Mouse (Mus musculus) neural tube, embryonic 13.5 days (tissue): ENCODE measurements around the gene Ribc1. TPM values are rescaled to one million over a fixed set of nuclear protein-coding genes. Genes with fewer than 3 reads are reported as not detected.
A peak's percentile ranks its signal among the peaks of the same experiment; 100 is the strongest.

Experiments used
- ATAC-seq: fragments of 200-750 bp; cut with Nextera tagmentation; 2 replicates; pipeline ENCODE4 v1.8.0; 2017; ENCODE audit warnings: low read depth, mild to moderate bottlenecking, moderate TSS enrichment, moderate library complexity
- H3K27ac ChIP-seq: fragments of 300-500 bp; sonication (generic); replicated peaks from 2 replicates; pipeline ENCODE4 v1.5.1; 2015; ENCODE audit warnings: moderate library complexity, mild to moderate bottlenecking, inconsistent platforms
- H3K27me3 ChIP-seq: fragments of 300-500 bp; sonication (generic); 2 replicates; pipeline ENCODE4 v1.6.1; 2015; ENCODE audit warnings: mild to moderate bottlenecking, inconsistent platforms
- H3K36me3 ChIP-seq: fragments of 300-500 bp; sonication (generic); 2 replicates; pipeline ENCODE4 v1.6.1; 2015; ENCODE audit warnings: mild to moderate bottlenecking, inconsistent platforms
- H3K4me1 ChIP-seq: fragments of 300-500 bp; sonication (generic); replicated peaks from 2 replicates; pipeline ENCODE4 v1.6.1; 2015; ENCODE audit warnings: inconsistent platforms
- H3K4me2 ChIP-seq: fragments of 300-500 bp; sonication (generic); 2 replicates; pipeline ENCODE4 v1.6.1; 2015; ENCODE audit warnings: inconsistent platforms, mild to moderate bottlenecking, moderate library complexity
- H3K4me3 ChIP-seq: fragments of 300-500 bp; sonication (generic); 2 replicates; pipeline ENCODE4 v1.5.1; 2015; ENCODE audit warnings: mild to moderate bottlenecking, inconsistent platforms
- H3K9ac ChIP-seq: fragments of 300-500 bp; sonication (generic); 2 replicates; pipeline ENCODE4 v1.6.1; 2015; ENCODE audit warnings: moderate library complexity, mild to moderate bottlenecking, inconsistent platforms
- H3K9me3 ChIP-seq: fragments of 300-500 bp; sonication (generic); 2 replicates; pipeline ENCODE4 v1.6.1; 2016; ENCODE audit warnings: inconsistent platforms
- WGBS: fragments of 180-500 bp; shearing (Covaris S2); methylation state at CpG from one replicate; pipeline ENCODE4 v1.1.7; 2015; 5-methylcytosine and 5-hydroxymethylcytosine counted together
- polyA plus RNA-seq: library from polyadenylated mRNA; unstranded; fragments of >200 nt; fragmentation: Nextera tagmentation; extraction: Ambion mirVana; gene quantifications from 2 replicates; pipeline ENCODE4 v1.2.1, GENCODE M21; 2015

Gene Ribc1
- 1.6 and 2.6 TPM in 2 replicates for polyA plus RNA-seq

DNA sequence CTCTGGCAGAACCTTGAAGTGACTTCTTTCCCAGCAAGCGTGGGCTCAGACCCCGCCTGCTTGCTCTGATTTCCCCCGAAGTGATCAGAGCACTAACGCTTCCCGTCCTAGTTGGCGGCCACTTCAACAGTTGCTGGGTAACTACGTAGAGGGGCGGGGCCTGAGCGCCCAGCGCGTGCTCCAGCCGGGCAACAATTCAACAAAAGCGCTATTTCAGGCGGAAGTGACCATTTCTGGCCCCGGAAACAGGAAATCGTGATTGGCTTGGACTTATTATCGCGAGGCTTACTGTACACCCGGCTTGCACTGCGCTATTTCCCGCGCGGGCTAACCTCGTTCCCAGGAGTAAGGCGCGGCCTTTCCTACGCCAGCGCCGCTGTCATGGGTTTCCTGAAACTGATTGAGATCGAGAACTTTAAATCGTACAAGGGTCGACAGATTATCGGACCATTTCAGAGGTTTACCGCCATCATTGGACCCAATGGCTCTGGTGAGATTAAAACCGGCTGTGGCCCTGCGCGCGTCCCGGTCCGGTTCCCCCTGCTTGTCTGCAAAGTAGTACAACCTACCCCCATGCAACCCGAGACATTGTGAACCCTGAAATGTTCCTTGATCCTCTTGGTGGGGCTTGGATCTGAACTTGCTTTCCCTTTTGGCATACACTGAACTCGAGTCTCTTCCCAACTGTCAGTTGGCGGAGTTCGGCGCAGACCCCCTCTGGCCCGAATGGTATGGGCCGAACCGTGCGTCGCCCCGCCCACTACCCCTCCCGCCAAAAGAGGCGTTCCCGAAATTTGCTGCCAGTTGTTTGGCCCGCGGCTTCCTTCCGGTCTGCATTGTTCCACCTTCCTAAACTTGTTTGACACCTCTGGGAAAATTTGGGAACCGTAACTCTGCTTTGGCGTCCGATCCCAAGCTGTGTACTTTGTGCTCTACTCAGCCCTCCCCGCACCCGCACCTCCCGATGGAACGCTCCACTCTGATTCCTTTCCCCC, at the start of gene Ribc1, which contains the start of gene Smc1a:
Gene Ribc1 (minus strand): TSS at position 145 of the 995 bp plus-strand sequence.
Gene Smc1a (plus strand): TSS at position 278 of the 995 bp plus-strand sequence.
- peak; percentile 99 for ATAC-seq
- peaks cover 10% of the 10 kb centered on the region for H3K4me1 ChIP-seq
- peak within 1 kb of the TSS; percentile 86 for H3K27ac ChIP-seq
- H3K9me3 ChIP-seq = no peaks in the 10 kb centered on the region
- H3K4me3 ChIP-seq = peak within 1 kb of the TSS; percentile 52
- H3K36me3 ChIP-seq = 0 out of 2 replicates have a peak, but pooled peaks cover 6% of the 10 kb centered on the region
- peaks cover 67% of the 10 kb centered on the region for H3K27me3 ChIP-seq
- peak within 1 kb of the TSS; percentile 69 for H3K9ac ChIP-seq
- peak within 1 kb of the TSS; percentile 57 for H3K4me2 ChIP-seq
- WGBS = 18% methylated on average over 64 of the region's 64 CpGs

GRCm38 (mm10) chrX:152065674-152066073, 49.6 kb upstream of the Ribc1 start:
- no peak overlapping the region for H3K27ac ChIP-seq
- H3K9ac ChIP-seq = no peak overlapping the region
- no peak overlapping the region for H3K4me3 ChIP-seq
- peaks cover 87% of the 10 kb centered on the region for H3K27me3 ChIP-seq
- ATAC-seq = no peak
- no peak overlapping the region for H3K4me2 ChIP-seq
- WGBS = 70% methylated on average over 2 of the region's 2 CpGs
- no peaks in the 10 kb centered on the region for H3K9me3 ChIP-seq
- peaks cover 17% of the 10 kb centered on the region for H3K36me3 ChIP-seq
- no peaks in the 10 kb centered on the region for H3K4me1 ChIP-seq

- H3K27ac ChIP-seq = no peak overlapping the region
- no peak overlapping the region for H3K4me2 ChIP-seq
- no peak for ATAC-seq
- H3K27me3 ChIP-seq = peaks cover 76% of the 10 kb centered on the region
- peaks cover 23% of the 10 kb centered on the region for H3K36me3 ChIP-seq
- no peak overlapping the region for H3K4me3 ChIP-seq
- 76% methylated on average over 1 of the region's 1 CpGs for WGBS
- H3K4me1 ChIP-seq = no peaks in the 10 kb centered on the region
- H3K9ac ChIP-seq = no peak overlapping the region
- H3K9me3 ChIP-seq = no peaks in the 10 kb centered on the region
These were observed 38.0 kb upstream of the Ribc1 start for GRCm38 (mm10) chrX:152054094-152054493.

GRCm38 (mm10) chrX:152052546-152052945, 36.5 kb upstream of the Ribc1 start:
- Histone ChIP-seq H3K4me2 (no peak overlapping the region), H3K36me3 (peaks cover 17% of the 10 kb centered on the region), H3K4me1 (no peaks in the 10 kb centered on the region), H3K27me3 (peaks cover 72% of the 10 kb centered on the region), H3K9me3 (no peaks in the 10 kb centered on the region), H3K4me3 (no peak overlapping the region), H3K27ac (no peak overlapping the region), H3K9ac (no peak overlapping the region)
- ATAC-seq = no peak
- WGBS = 85% methylated on average over 3 of the region's 3 CpGs

DNA sequence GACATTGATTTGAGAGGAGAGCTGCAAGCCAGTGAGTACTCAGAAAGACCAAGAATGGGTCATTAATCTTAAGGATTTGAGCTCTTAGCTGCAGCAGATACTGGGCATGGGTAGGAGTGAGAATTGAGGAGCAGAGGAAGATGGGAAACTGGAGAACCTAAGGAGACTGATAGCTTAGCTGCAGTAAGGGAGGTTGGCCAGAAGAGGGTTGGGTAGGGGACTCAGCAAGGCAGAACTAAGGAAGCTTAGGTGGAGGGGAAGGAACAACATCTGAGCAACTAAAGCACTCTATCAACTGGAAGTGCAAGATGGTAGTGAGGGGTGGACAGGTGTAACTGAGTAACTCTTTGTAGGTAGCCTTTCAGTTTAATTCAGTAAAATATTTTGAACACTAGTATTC, 31.1 kb upstream of the Ribc1 start:
- peaks cover 22% of the 10 kb centered on the region for H3K36me3 ChIP-seq
- no peak overlapping the region for H3K27ac ChIP-seq
- H3K9me3 ChIP-seq = no peaks in the 10 kb centered on the region
- H3K27me3 ChIP-seq = peaks cover 67% of the 10 kb centered on the region
- no peak overlapping the region for H3K4me3 ChIP-seq
- no peaks in the 10 kb centered on the region for H3K4me1 ChIP-seq
- no peak overlapping the region for H3K9ac ChIP-seq
- no peak for ATAC-seq
- H3K4me2 ChIP-seq = no peak overlapping the region

- Histone ChIP-seq H3K27me3 (peaks cover 65% of the 10 kb centered on the region), H3K4me1 (no peaks in the 10 kb centered on the region), H3K4me3 (no peak overlapping the region), H3K27ac (no peak overlapping the region), H3K9ac (no peak overlapping the region), H3K36me3 (peaks cover 33% of the 10 kb centered on the region), H3K9me3 (no peaks in the 10 kb centered on the region), H3K4me2 (no peak overlapping the region)
- ATAC-seq = no peak
These were observed 23.8 kb upstream of the Ribc1 start for GRCm38 (mm10) chrX:152039865-152040264.

DNA sequence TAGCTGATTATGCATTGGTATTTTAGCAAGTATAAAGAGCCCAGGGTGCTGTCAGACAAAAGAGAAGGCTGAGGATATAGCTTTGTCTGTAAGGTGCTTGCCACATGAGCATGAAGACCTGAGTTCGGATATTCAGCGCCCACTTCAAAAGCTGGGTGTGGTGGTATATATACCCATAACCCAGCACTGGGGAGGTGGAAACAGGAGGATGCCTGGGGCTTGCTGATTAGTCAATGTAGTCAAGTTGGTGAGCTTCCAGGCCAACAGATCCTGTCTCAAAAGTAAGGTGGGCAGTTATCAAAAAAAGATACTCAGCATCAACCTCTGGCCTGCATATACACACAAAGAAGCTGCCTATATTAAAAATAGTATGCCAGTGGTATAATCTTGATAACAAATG, 3.2 kb upstream of the Ribc1 start:
- Histone ChIP-seq H3K9ac (no peak overlapping the region), H3K9me3 (no peaks in the 10 kb centered on the region), H3K27ac (no peak overlapping the region), H3K4me3 (no peak overlapping the region), H3K27me3 (peaks cover 65% of the 10 kb centered on the region), H3K4me2 (no peak overlapping the region), H3K4me1 (peaks cover 10% of the 10 kb centered on the region), H3K36me3 (peaks cover 6% of the 10 kb centered on the region; the same call in 1 of the 2 replicates)
- no peak for ATAC-seq
- 80% methylated on average over 2 of the region's 2 CpGs for WGBS

DNA sequence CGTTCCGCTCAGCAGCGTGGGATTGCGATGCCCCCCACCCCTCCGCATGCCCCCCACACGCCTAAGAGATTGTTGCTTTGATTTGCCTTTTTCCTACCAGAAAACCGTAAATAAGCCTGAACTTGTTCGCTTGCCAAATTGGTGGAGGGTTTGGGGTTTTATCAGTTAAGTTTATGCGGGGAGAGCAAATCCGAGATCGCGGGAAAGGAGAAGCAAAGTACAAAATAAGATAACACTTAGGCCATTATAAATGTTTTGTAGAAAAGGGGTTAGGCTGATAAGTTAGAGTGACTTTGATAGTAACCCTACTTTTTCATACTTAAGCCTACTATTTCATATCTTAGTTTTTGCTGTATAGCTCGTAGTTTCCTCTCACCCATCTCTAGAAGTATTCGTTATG, 1.1 kb upstream of the Ribc1 start:
- H3K9me3 ChIP-seq = no peaks in the 10 kb centered on the region
- 18% methylated on average over 14 of the region's 14 CpGs for WGBS
- H3K36me3 ChIP-seq = 0 out of 2 replicates have a peak, but pooled peaks cover 6% of the 10 kb centered on the region
- peaks cover 61% of the 10 kb centered on the region for H3K27me3 ChIP-seq
- H3K4me2 ChIP-seq = peak overlapping the region; percentile 55
- H3K9ac ChIP-seq = peak overlapping the region; percentile 69
- peaks cover 10% of the 10 kb centered on the region for H3K4me1 ChIP-seq
- peak overlapping the region; percentile 52 for H3K4me3 ChIP-seq
- no peak for ATAC-seq
- H3K27ac ChIP-seq = 0 out of 2 replicates have a peak overlapping the region, but pooled peaks have one; percentile 86

GRCm38 (mm10) chrX:152015752-152016150, 344 bp downstream of the Ribc1 start:
- peak overlapping the region; percentile 69 for H3K9ac ChIP-seq
- peaks cover 10% of the 10 kb centered on the region for H3K4me1 ChIP-seq
- no peaks in the 10 kb centered on the region for H3K9me3 ChIP-seq
- peak overlapping the region; percentile 52 for H3K4me3 ChIP-seq
- peak overlapping the region; percentile 80 for H3K27ac ChIP-seq
- WGBS = 13% methylated on average over 11 of the region's 11 CpGs
- peak; percentile 59 for ATAC-seq
- peak overlapping the region; percentile 57 for H3K4me2 ChIP-seq
- 0 out of 2 replicates have a peak, but pooled peaks cover 6% of the 10 kb centered on the region for H3K36me3 ChIP-seq
- peaks cover 73% of the 10 kb centered on the region for H3K27me3 ChIP-seq

- Histone ChIP-seq H3K4me3 (no peak overlapping the region), H3K9me3 (no peaks in the 10 kb centered on the region), H3K27ac (no peak overlapping the region), H3K4me2 (no peak overlapping the region), H3K36me3 (0 out of 2 replicates have a peak, but pooled peaks cover 9% of the 10 kb centered on the region), H3K9ac (no peak overlapping the region), H3K27me3 (peaks cover 89% of the 10 kb centered on the region), H3K4me1 (no peaks in the 10 kb centered on the region)
- 80% methylated on average over 1 of the region's 1 CpGs for WGBS
- no peak for ATAC-seq
These were observed 8.2 kb downstream of the Ribc1 start for GRCm38 (mm10) chrX:152007863-152008262.

- Histone ChIP-seq H3K4me3 (no peak overlapping the region), H3K4me2 (peak overlapping the region; percentile 63), H3K9me3 (no peaks in the 10 kb centered on the region), H3K27me3 (peaks cover 93% of the 10 kb centered on the region), H3K27ac (no peak overlapping the region), H3K36me3 (0 out of 2 replicates have a peak, but pooled peaks cover 6% of the 10 kb centered on the region), H3K9ac (no peak overlapping the region), H3K4me1 (no peaks in the 10 kb centered on the region)
- 82% methylated on average over 2 of the region's 2 CpGs for WGBS
- ATAC-seq = no peak
These were observed 13.2 kb downstream of the Ribc1 start for GRCm38 (mm10) chrX:152002865-152003264.
